Mouse (Mus musculus): ENCODE measurements at regions not wholly inside any gene's neighbourhood (a gene's known extent, or its start where the extent isn't known, plus 50 kb on each side); places are given as distances from the start of the nearest gene placed in this dataset.

- ATAC-seq (replicated peaks; ENCODE audit: poor library complexity), result no peak
Measured at GRCm38 (mm10) chr6:32739162-32739745, 151.3 kb upstream of the Plxna4 start.

- ATAC-seq (replicated peaks; ENCODE audit: poor library complexity), result no peak
Measured at GRCm38 (mm10) chr6:32728706-32729105, 140.7 kb upstream of the Plxna4 start.

- ATAC-seq (replicated peaks; ENCODE audit: poor library complexity), result no peak
Measured at GRCm38 (mm10) chr6:32726571-32726970, 138.6 kb upstream of the Plxna4 start.

- peak; percentile 99 for ATAC-seq (replicated peaks; ENCODE audit: poor library complexity)
Measured at GRCm38 (mm10) chr6:32717860-32718259, 129.9 kb upstream of the Plxna4 start.

- ATAC-seq (replicated peaks; ENCODE audit: poor library complexity), result no peak
Measured at GRCm38 (mm10) chr6:32715137-32715536, 127.1 kb upstream of the Plxna4 start.

DNA sequence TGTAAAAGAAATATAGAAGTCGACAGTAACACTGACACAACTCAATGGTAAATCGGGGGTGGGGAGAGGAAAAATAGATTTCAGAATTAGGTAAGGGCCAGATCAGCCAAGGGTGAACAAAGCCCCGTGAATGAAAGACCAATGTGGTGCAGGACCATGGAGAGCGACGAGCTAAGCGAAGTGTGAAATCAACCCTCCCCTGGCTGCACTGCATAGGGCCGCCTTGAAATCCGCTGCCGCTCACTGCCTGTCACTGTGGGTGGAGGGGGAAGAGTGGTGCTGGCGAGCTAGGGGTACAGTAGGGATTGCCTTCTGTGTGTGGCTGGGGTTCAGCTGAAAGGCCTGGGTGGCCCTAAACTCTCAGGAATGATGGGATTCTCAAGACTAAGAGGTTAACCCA, 122.2 kb upstream of the Plxna4 start:
- ATAC-seq (replicated peaks; ENCODE audit: poor library complexity), result peak; percentile 65

DNA sequence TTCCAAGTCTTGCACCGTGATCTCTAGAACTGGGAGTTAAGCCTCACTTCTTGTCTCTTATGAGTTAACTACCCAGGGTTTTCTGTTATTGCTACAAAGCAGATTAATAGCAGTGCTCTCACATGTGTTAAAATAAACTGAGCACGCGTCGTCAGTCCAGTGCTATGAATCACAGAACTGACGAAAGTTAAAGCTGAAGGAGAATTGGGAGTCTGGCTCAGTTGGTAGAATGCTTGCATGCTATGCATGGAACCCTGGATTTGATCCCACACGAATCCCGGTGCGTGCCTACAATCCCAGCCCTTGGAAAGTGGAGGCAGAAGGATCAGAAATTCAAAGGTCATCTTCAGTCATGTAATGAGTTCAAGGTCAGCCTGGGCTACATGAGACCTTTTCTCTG, 121.6 kb upstream of the Plxna4 start:
- ATAC-seq (replicated peaks; ENCODE audit: poor library complexity), result no peak

DNA sequence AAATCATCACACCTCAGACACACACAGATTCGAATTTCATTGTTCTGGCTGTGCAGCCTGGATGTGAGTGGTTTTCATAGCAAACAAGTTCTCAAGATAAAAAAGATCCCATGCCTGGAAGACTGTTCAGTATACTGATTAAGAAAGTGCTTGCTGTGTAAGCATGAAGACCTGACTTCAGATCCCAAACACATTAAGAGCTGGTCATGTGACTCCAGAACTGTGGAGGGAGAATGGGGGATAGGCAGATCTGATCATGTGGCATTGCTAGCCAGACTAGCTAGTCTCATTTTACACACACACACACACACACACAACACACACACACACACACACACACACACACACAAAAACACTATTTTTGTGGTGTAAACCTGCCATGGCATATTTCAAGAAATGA, 119.4 kb upstream of the Plxna4 start:
- ATAC-seq (replicated peaks; ENCODE audit: poor library complexity), result no peak

DNA sequence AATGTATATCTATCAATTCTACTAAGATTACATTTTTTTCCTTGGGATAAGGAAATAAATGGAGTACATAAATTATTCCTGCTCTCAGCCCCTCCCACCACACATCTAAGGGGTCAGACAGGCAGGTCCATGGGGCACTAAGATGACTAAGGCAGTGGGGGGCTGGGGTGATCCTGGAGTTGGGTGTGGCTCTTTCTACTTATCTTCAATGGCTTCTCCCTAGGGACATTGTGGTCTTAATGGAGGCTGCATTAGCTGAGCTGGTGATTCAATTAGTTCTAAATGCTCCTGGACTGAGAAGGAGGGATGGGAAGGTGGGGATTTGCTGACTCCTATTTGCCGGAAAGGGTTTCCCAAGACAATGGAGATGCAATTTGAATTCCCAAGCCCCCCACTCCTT, 118.4 kb upstream of the Plxna4 start:
- ATAC-seq (replicated peaks; ENCODE audit: poor library complexity), result no peak

- ATAC-seq (replicated peaks; ENCODE audit: poor library complexity), result no peak
Measured at GRCm38 (mm10) chr6:32703466-32703865, 115.5 kb upstream of the Plxna4 start.

- ATAC-seq (replicated peaks; ENCODE audit: poor library complexity), result no peak
Measured at GRCm38 (mm10) chr6:32702245-32702791, 114.3 kb upstream of the Plxna4 start.

GRCm38 (mm10) chr6:32699811-32700210, 111.8 kb upstream of the Plxna4 start:
- ATAC-seq (replicated peaks; ENCODE audit: poor library complexity), result no peak

- no peak for ATAC-seq (replicated peaks; ENCODE audit: poor library complexity)
Measured at GRCm38 (mm10) chr6:32697771-32698270, 109.8 kb upstream of the Plxna4 start.

DNA sequence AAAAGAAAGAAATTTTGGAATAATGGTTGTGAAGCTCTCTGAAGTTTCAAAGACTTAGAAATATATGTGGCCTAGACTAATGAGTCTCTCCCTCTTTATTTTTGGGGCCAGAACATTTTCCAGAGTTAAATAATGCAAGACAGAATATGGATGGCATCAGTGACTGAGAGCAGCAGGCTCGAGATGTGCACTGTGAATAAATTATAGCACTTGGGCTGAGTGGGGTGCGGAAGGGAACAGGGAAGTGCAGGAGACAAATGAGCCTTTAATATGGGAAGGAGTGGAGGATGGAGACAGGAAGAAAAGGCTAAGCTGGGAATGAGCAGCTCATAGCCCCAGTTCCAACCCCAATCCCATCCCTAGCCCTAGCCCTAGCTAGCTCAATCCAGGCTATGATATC, 108.0 kb upstream of the Plxna4 start:
- ATAC-seq (replicated peaks; ENCODE audit: poor library complexity), result no peak

DNA sequence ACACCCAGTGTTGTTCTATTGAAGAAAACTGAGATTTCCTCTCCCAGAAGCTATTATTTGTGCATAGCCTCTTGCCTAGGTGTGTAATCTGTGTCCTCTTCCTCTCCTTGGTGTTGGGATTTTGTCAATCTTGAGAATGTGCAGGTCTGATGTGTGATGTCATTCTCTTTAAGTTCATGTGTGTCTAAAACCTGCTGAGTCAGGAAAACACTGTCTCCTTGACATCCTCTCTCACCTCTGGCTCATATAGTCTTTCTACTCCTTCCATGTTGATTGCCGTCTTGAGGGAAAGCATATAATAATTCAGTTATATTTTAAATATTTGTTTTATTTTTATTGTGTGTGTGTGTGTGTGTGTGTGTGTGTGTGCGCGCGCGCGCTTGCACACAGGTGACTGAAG, 84.6 kb upstream of the Plxna4 start:
- ATAC-seq (replicated peaks; ENCODE audit: poor library complexity), result no peak

DNA sequence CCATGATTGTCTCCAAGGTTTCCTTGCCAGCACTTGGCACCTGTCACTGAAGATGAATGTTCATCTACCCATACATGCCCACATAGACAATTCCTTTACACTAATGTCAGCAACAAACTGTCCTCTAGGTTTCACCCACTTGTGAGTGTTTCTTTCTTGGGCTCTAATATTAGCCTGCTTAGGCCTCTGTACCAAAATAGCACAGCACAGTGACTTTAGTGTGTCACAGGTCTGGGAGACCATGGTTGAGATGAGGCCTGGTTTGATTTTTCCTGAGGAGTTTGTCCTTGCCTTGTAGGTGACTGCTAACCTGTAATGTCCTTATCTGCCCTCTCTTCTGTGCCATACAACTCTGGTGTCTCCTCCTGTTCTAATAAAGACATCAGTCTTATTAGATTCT, 71.8 kb upstream of the Plxna4 start:
- no peak for ATAC-seq (replicated peaks; ENCODE audit: poor library complexity)

DNA sequence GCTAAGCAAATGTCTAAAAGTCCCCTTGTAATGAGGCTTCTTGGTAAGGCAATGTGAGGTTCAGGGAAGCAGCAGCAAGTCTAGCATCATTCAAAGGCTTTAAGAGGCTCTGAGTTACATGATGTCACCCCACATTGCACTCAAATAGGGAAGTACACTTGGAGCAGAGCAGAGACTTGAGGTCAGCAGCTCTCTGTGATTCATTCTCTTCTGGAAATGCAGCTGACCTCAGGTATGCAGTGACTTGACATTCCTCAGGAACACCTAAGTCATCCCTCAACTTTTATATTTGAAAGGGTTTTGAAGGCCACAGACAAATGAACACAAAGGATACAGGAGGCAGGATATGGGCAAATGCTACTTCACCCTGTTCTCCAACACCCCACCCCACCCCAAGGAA, 69.4 kb upstream of the Plxna4 start:
- ATAC-seq (replicated peaks; ENCODE audit: poor library complexity), result no peak

DNA sequence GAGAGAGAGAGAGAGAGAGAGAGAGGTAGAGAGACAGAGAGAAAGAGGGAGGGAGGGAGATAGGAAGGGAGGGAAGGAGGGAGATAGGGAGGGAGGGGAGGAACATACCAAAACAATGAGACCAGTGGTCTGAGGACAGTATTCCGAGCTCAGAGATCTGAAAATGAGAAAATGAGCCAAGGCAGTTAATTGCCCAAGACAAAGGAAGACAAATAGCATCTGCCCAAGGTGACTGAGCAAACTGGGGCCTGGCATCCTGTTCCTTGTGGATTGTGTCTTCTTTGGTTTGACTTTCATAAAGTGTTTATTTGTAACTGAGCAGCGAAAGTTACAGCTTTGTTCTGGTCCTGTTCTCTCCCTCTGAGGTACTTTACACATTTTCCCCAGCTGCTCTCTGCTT, 66.2 kb upstream of the Plxna4 start:
- no peak for ATAC-seq (replicated peaks; ENCODE audit: poor library complexity)

DNA sequence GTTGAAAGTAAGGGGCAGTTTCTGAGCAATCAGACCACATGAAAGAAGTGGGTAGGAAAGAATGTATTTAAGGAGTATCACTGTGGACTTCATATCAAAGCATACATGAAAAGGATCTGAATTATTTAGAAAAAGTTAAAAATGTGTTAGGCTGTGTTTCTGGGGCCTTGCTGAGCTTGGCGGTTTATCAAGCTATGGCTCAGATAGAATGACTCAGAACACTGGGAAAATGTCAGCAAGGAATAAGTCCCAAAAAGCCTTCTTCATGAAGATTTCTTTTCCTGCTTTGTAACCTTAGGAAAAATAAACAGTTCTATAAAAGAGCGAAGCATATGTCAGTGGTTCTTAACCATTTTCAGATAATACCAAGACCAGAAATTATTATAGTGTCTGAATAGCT, 56.0 kb upstream of the Plxna4 start:
- ATAC-seq (replicated peaks; ENCODE audit: poor library complexity), result no peak

DNA sequence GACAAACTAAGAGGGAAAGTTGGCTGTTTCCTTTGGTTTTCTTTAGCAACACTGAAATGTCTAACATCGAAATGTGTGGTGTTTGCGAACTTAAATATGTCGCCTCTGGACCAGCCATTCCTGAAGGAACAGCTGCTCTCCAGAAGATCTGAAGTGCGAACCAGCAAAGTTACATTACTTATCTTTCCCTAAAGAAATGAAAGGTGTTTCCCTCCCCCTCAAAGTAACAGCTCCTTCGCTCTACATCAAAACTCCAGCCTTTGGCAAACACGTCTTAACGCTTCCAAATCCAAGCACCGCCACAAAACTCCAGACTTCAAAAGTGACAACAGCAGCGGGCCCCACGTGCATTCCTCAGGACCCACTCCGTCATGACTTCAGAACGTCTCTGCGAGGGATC, 50.9 kb upstream of the Plxna4 start:
- ATAC-seq (replicated peaks; ENCODE audit: poor library complexity), result no peak
